Mouse (Mus musculus) stomach, postnatal 0 days (tissue): ENCODE results near the gene Fnip2.

Experiments used
- CTCF ChIP-seq: IDR thresholded peaks from 2 replicates; pipeline ENCODE4 v1.5.1; 2016; ENCODE audit warnings: antibody characterized with exemption, low read depth, mild to moderate bottlenecking, moderate library complexity
- EP300 ChIP-seq: optimal IDR thresholded peaks from 2 replicates; pipeline ENCODE3; 2016; ENCODE audit warnings: antibody characterized with exemption

DNA sequence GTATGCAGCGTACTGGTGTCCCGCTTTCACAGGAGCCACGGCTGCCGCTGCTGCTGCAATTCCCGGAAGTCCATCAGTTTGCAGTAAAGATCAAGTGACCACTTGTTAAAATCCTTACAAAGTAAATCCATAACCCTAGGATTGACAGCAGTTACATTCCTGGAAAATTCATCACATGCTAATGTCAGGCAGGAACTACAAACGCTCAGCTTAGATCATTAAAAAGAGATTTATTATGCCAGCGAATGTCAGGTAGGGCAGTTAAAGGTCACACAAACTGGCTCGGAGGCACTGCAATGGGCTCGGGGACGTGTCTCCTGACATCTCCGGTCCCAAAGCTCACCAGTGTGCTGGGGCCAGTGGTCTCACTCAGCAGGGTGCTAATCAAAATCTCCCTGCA is 111.8 kb downstream of the Fnip2 start:
- TF ChIP-seq EP300: no peak
- no peak for TF ChIP-seq CTCF
